Mouse (Mus musculus) CD8-positive naive resting alpha-beta T cell, adult 2 months (primary cell): Measurements from ENCODE around the gene Lrriq1.

ENCODE experiments used
- DNase-seq, 2 experiments: peaks; one replicate each; pipeline ENCODE4 v3.0.0; 2022; ENCODE audit warnings: low read depth in 2 of 2, low spot score in 2 of 2

Gene Lrriq1

GRCm38 (mm10) chr10:103029132-103029729 is 206.9 kb downstream of the Lrriq1 start:
- DNase-seq = no peak

GRCm38 (mm10) chr10:103028253-103029131 is 207.6 kb downstream of the Lrriq1 start:
- DNase-seq = no peak

- DNase-seq = no peak
These were observed 208.2 kb downstream of the Lrriq1 start for GRCm38 (mm10) chr10:103027931-103028252.

- no peak for DNase-seq
These were observed 208.7 kb downstream of the Lrriq1 start for GRCm38 (mm10) chr10:103027226-103027930.

- no peak for DNase-seq
These were observed 209.4 kb downstream of the Lrriq1 start for GRCm38 (mm10) chr10:103026636-103027225.

GRCm38 (mm10) chr10:103002556-103002955 is 233.6 kb downstream of the Lrriq1 start:
- DNase-seq = no peak

GRCm38 (mm10) chr10:103000902-103001301 is 235.2 kb downstream of the Lrriq1 start:
- no peak for DNase-seq

GRCm38 (mm10) chr10:102999584-102999983 is 236.5 kb downstream of the Lrriq1 start:
- no peak for DNase-seq
